Comparison of ENCODE assay signal across 24 mouse cellular contexts in genomic region chr15:31472645-31473574, GRCm38 (mm10). TPM values are rescaled to one million over a fixed set of nuclear protein-coding genes. Genes with fewer than 3 reads are reported as not detected.
DNase-seq lines count a peak whose midpoint lies in the region; ATAC-seq and TF ChIP-seq lines count a peak whose summit lies in the region.
"Had no signal": no experiment of that assay in that cellular context is flagged by ENCODE, and none has a peak within 500 bp of the region (broad histone marks: within the 10 kb centered on the region; RNA-seq: fewer than 3 reads in every experiment).

No protein-coding gene starts in this region.

- H3K36me3 ChIP-seq in lung, embryonic 15.5 days: peaks cover 35% of the 10 kb centered on the region
- peaks cover 12% of the 10 kb centered on the region for H3K36me3 ChIP-seq in kidney, adult 2 months (ENCODE audit: control insufficient read depth, insufficient read depth, low read length)

- no peak overlapping the region for H3K9ac ChIP-seq in lung, embryonic 15.5 days
- H3K9ac ChIP-seq: embryonic facial prominence, embryonic 13.5 days; hindbrain, embryonic 15.5 days; liver, embryonic 13.5 days had no signal

- ATAC-seq in lung, embryonic 15.5 days (ENCODE audit: borderline replicate concordance, extremely low read depth, low FRiP score, low TSS enrichment): peak; percentile 55; the same call in 1 of the 2 replicates
- ATAC-seq in monocyte, adult 5-6 weeks (replicated peaks; ENCODE audit: insufficient number of reproducible peaks, low FRiP score, low TSS enrichment, poor library complexity, severe bottlenecking): no peak
- ATAC-seq: Patski had no signal

- H3K9me3 ChIP-seq in lung, embryonic 15.5 days: no peaks in the 10 kb centered on the region
- H3K9me3 ChIP-seq: embryonic facial prominence, embryonic 13.5 days; forebrain, embryonic 10.5 days; heart, embryonic 10.5 days; hindbrain, embryonic 15.5 days; liver, embryonic 13.5 days; megakaryocyte, embryonic 14.5 days had no signal

- no peak overlapping the region for H3K4me3 ChIP-seq in lung, embryonic 15.5 days
- no peak overlapping the region for H3K4me3 ChIP-seq in kidney, adult 2 months (ENCODE audit: insufficient read depth, low read depth, low read length)
- H3K4me3 ChIP-seq: embryonic facial prominence, embryonic 13.5 days; forebrain, embryonic 10.5 days; heart, embryonic 10.5 days; hindbrain, embryonic 15.5 days; liver, embryonic 13.5 days; megakaryocyte, embryonic 14.5 days had no signal

- 0 out of 2 replicates have a peak, but pooled peaks cover 5% of the 10 kb centered on the region for H3K4me1 ChIP-seq in lung, embryonic 15.5 days
- no peaks in the 10 kb centered on the region for H3K4me1 ChIP-seq in kidney, adult 2 months (ENCODE audit: control insufficient read depth, insufficient read depth, low read length)
- H3K4me1 ChIP-seq: embryonic facial prominence, embryonic 13.5 days; forebrain, embryonic 10.5 days; heart, embryonic 10.5 days; hindbrain, embryonic 15.5 days; liver, embryonic 13.5 days had no signal

- TF ChIP-seq POLR2A in kidney, adult 2 months (IDR thresholded peaks at IDR 0.05; ENCODE audit: low read depth, low read length): no peak

- 0 out of 2 replicates have a peak overlapping the region, but pooled peaks have one; percentile 29 for H3K27ac ChIP-seq in lung, embryonic 15.5 days
- no peak overlapping the region for H3K27ac ChIP-seq in kidney, adult 2 months (ENCODE audit: insufficient read depth, low read depth, low read length)
- H3K27ac ChIP-seq: embryonic facial prominence, embryonic 13.5 days; forebrain, embryonic 10.5 days; heart, embryonic 10.5 days; hindbrain, embryonic 15.5 days; liver, embryonic 13.5 days had no signal

- TF ChIP-seq CTCF in kidney, adult 2 months (conservative IDR thresholded peaks at IDR 0.05; ENCODE audit: insufficient read depth, insufficient read length, low read depth, low read length): no peak

- no peak for DNase-seq in lung, postnatal 14 days
- DNase-seq in CD4-positive helper T cell, adult 2 months (ENCODE audit: low read depth, low spot score): peak; percentile 47
- peak; percentile 68 for DNase-seq in Muller cell, postnatal 12 days (ENCODE audit: inconsistent ontology term)
- DNase-seq in lung, postnatal 36 days: peak; percentile 34
- no peak for DNase-seq in kidney, adult 2 months
- no peak for DNase-seq in right cerebral cortex, adult 2 months (ENCODE audit: low spot score in 2 of 2)
- DNase-seq: adrenal gland, postnatal 36 days; cerebellum, adult 2 months; gastrocnemius, postnatal 25 days; kidney, adult 18-20 months; kidney, postnatal 14 days; layer of hippocampus, adult 9-11 months; liver, embryonic 13.5 days; right cerebral cortex, postnatal 4 days; thymus, postnatal 14 days had no signal

- H3K27me3 ChIP-seq in lung, embryonic 15.5 days: no peaks in the 10 kb centered on the region
- H3K27me3 ChIP-seq in kidney, adult 2 months (replicated peaks; ENCODE audit: control insufficient read depth, insufficient read depth, low read length): no peaks in the 10 kb centered on the region
- H3K27me3 ChIP-seq: embryonic facial prominence, embryonic 13.5 days; hindbrain, embryonic 15.5 days; liver, embryonic 13.5 days; megakaryocyte, embryonic 14.5 days; Patski had no signal

- 57% methylated on average over 4 of the region's 4 CpGs for whole genome bisulfite sequencing in lung, embryonic 15.5 days
- 64% methylated on average over 4 of the region's 4 CpGs for WGBS in kidney, adult 2 months

- H3K4me2 ChIP-seq in lung, embryonic 15.5 days: no peak overlapping the region
- H3K4me2 ChIP-seq: embryonic facial prominence, embryonic 13.5 days; hindbrain, embryonic 15.5 days; liver, embryonic 13.5 days had no signal

RNA-seq across cellular contexts. Expression of gene Ropn1l, which starts 19.4 kb away (rescaled TPM):
- 2.9 and 3.5 TPM in 2 replicates for polyA plus RNA-seq in lung, embryonic 15.5 days (2015; fragmentation: Nextera tagmentation; extraction: Ambion mirVana)
- total RNA-seq in monocyte, adult 5-6 weeks (2017): 0.29 to 3.7 TPM (median 1.2 TPM) in 3 replicates
- polyA plus RNA-seq in kidney, adult 2 months (2012; rRNA removed): 5.6 and 6.9 TPM in 2 replicates
- total RNA-seq: gastrocnemius, postnatal 25 days; heart, postnatal 25 days had no signal

RNA-seq across cellular contexts. Expression of gene March6, which starts 57.9 kb away (rescaled TPM):
- polyA plus RNA-seq in lung, embryonic 15.5 days (2015; fragmentation: Nextera tagmentation; extraction: Ambion mirVana): 24.1 and 27.3 TPM in 2 replicates
- 34.1 to 61.0 TPM (median 34.3 TPM) in 3 replicates for total RNA-seq in monocyte, adult 5-6 weeks (2017)
- 36.1 and 46.6 TPM in 2 replicates for polyA plus RNA-seq in kidney, adult 2 months (2012; rRNA removed)

Comparison
In these comparisons a context has a peak if more than half of its experiments do, and no peak if none do; other contexts are left out.
1. DNase-seq: peak in CD4-positive helper T cell, adult 2 months (single experiment), Muller cell, postnatal 12 days (single experiment) and lung, postnatal 36 days (single experiment); none in lung, postnatal 14 days (single experiment), kidney, adult 2 months (single experiment) and right cerebral cortex, adult 2 months (0 of 2).